9 mouse cellular contexts compared by ENCODE assay signal in genomic region chr9:48835631-48836565, GRCm38 (mm10). TPM values are rescaled to one million over a fixed set of nuclear protein-coding genes. Genes with fewer than 3 reads are reported as not detected.
A peak's percentile ranks its signal among the peaks of the same experiment; 100 is the strongest.
DNase-seq lines count a peak whose midpoint lies in the region; ATAC-seq lines count a peak whose summit lies in the region.
"Had no signal": no experiment of that assay in that cellular context is flagged by ENCODE, and none has a peak within 500 bp of the region (broad histone marks: within the 10 kb centered on the region; RNA-seq: fewer than 3 reads in every experiment).

Gene Zbtb16 (minus strand): TSS chr9:48836222.

- peak within 1 kb of the TSS; percentile 93 for H3K4me2 ChIP-seq in intestine, embryonic 15.5 days (replicated peaks)

- ATAC-seq in intestine, embryonic 15.5 days = peak; percentile 87
- peak; percentile 68 for ATAC-seq in megakaryocyte progenitor cell, adult 5-6 weeks (replicated peaks; ENCODE audit: poor library complexity)

- DNase-seq in adrenal gland, postnatal 25 days = peak; percentile 84
- peak; percentile 94 for DNase-seq in embryo, embryonic 11 days
- DNase-seq in gastrocnemius, postnatal 36 days = peak; percentile 85 to 90
- peak; percentile 85 for DNase-seq in left cerebral cortex, postnatal 25 days (ENCODE audit: low spot score in 2 of 2)
- DNase-seq in right cerebral cortex, postnatal 14 days = peak; percentile 76
- no peak for DNase-seq in MN1 (ENCODE audit: low spot score)

- peaks cover 57% of the 10 kb centered on the region for H3K27me3 ChIP-seq in intestine, embryonic 15.5 days (replicated peaks)

- peak within 1 kb of the TSS; percentile 53 for H3K4me3 ChIP-seq in intestine, embryonic 15.5 days (replicated peaks)
- H3K4me3 ChIP-seq: myocyte had no signal

- under 1% methylated on average over 66 of the region's 78 CpGs for WGBS in intestine, embryonic 15.5 days

- intact Hi-C loops in gastrocnemius, postnatal 36 days (cut with DNase I) = loop anchor here (1.0 kb wide), 2 partner anchors 97 to 125 kb away; no protein-coding TSS in a partner anchor
- intact Hi-C loops in left cerebral cortex, postnatal 25 days (cut with DNase I) = loop anchor here (1.0 to 5.0 kb wide), 3 partner anchors 99 to 159 kb away; no protein-coding TSS in a partner anchor

- peak within 1 kb of the TSS; percentile 47 for H3K9ac ChIP-seq in intestine, embryonic 15.5 days

- H3K9me3 ChIP-seq in intestine, embryonic 15.5 days = no peaks in the 10 kb centered on the region

- H3K36me3 ChIP-seq in intestine, embryonic 15.5 days = no peaks in the 10 kb centered on the region

- peaks cover 27% of the 10 kb centered on the region for H3K4me1 ChIP-seq in intestine, embryonic 15.5 days (replicated peaks)

- H3K27ac ChIP-seq in intestine, embryonic 15.5 days = 0 out of 2 replicates have a peak within 1 kb of the TSS, but pooled peaks have one; percentile 10

RNA-seq across cellular contexts. Expression of gene Zbtb16, which starts in this region (rescaled TPM):
- total RNA-seq in adrenal gland, postnatal 25 days (2021) = 21.0 and 21.6 TPM in 2 replicates
- 100 to 1,000 TPM; 129 to 168 TPM for total RNA-seq in gastrocnemius, postnatal 36 days (2021)
- polyA plus RNA-seq in intestine, embryonic 15.5 days (2015; fragmentation: Nextera tagmentation; extraction: Ambion mirVana) = 2.0 and 2.4 TPM in 2 replicates
- 10 to 100 TPM; 71.7 to 73.7 TPM for total RNA-seq in left cerebral cortex, postnatal 25 days (2021)
- 4.7 and 5.8 TPM in 2 replicates for total RNA-seq in megakaryocyte progenitor cell, adult 5-6 weeks (2015)
- total RNA-seq in megakaryocyte progenitor cell, adult 5-6 weeks (2017) = 4.7 and 5.2 TPM in 2 replicates
- polyA plus RNA-seq: myocyte had no signal
